Mouse (Mus musculus) midbrain, embryonic 16.5 days (tissue): ENCODE measurements around the gene Gba2. TPM values are rescaled to one million over a fixed set of nuclear protein-coding genes. Genes with fewer than 3 reads are reported as not detected.

ENCODE experiments used
- ATAC-seq: fragments of 200-750 bp; cut with Nextera tagmentation; 2 replicates; pipeline ENCODE4 v1.8.0; 2017; ENCODE audit warnings: moderate TSS enrichment
- H3K27ac ChIP-seq: fragments of 300-500 bp; sonication (generic); 2 replicates; pipeline ENCODE4 v1.5.1; 2014; ENCODE audit warnings: mild to moderate bottlenecking, low read length, mixed read lengths
- H3K27me3 ChIP-seq: fragments of 300-500 bp; sonication (generic); 2 replicates; pipeline ENCODE4 v1.6.1; 2014; ENCODE audit warnings: low read depth, low read length, mixed read lengths; ENCODE audit not compliant: control insufficient read depth, insufficient read depth
- H3K36me3 ChIP-seq: fragments of 300-500 bp; sonication (generic); 2 replicates; pipeline ENCODE4 v1.6.1; 2014; ENCODE audit warnings: mild to moderate bottlenecking, low read length, moderate library complexity, mixed read lengths; ENCODE audit not compliant: control insufficient read depth, insufficient read depth
- H3K4me1 ChIP-seq: fragments of 300-500 bp; sonication (generic); 2 replicates; pipeline ENCODE4 v1.6.1; 2014; ENCODE audit warnings: mild to moderate bottlenecking, low read length, mixed read lengths; ENCODE audit not compliant: control insufficient read depth, insufficient read depth
- H3K4me2 ChIP-seq: fragments of 300-500 bp; sonication (generic); 2 replicates; pipeline ENCODE4 v1.6.1; 2014; ENCODE audit warnings: mild to moderate bottlenecking, low read length, mixed read lengths
- H3K4me3 ChIP-seq: fragments of 300-500 bp; sonication (generic); 2 replicates; pipeline ENCODE4 v1.5.1; 2014; ENCODE audit warnings: low read depth, mild to moderate bottlenecking, low read length, moderate library complexity, mixed read lengths
- H3K9ac ChIP-seq: fragments of 300-500 bp; sonication (generic); 2 replicates; pipeline ENCODE4 v1.6.1; 2014; ENCODE audit warnings: low read depth, low read length, mixed read lengths
- H3K9me3 ChIP-seq: fragments of 300-500 bp; sonication (generic); replicated peaks from 2 replicates; pipeline ENCODE4 v1.6.1; 2014; ENCODE audit warnings: mild to moderate bottlenecking, low read length, mixed read lengths; ENCODE audit not compliant: control insufficient read depth, poor library complexity, severe bottlenecking
- WGBS: fragments of 180-500 bp; shearing (Covaris S2); extraction: QIAGEN DNeasy Blood & Tissue Kit; methylation state at CpG from one replicate; pipeline ENCODE4 v1.1.7; 2014; 5-methylcytosine and 5-hydroxymethylcytosine counted together
- polyA plus RNA-seq: library from polyadenylated mRNA; unstranded; fragments of >200 nt; fragmentation: Nextera tagmentation; extraction: Ambion mirVana; gene quantifications from 2 replicates; pipeline ENCODE4 v1.2.1, GENCODE M21; 2015

The Gba2 gene
- polyA plus RNA-seq, 1 experiment from 2014 or later, result 61.9 TPM

- no peak for ATAC-seq
- WGBS, result 90% methylated on average over 4 of the region's 4 CpGs
- Histone ChIP-seq H3K4me3 (no peak overlapping the region), H3K9me3 (no peaks in the 10 kb centered on the region), H3K27ac (no peak overlapping the region), H3K4me2 (no peak overlapping the region), H3K36me3 (peaks cover 27% of the 10 kb centered on the region), H3K4me1 (peaks cover 34% of the 10 kb centered on the region), H3K9ac (no peak overlapping the region), H3K27me3 (no peaks in the 10 kb centered on the region)
Observed at GRCm38 (mm10) chr4:43573561-43573960, 5.1 kb downstream of the Gba2 start.

- 85% methylated on average over 6 of the region's 6 CpGs for WGBS
- ATAC-seq, result no peak
- Histone ChIP-seq H3K9ac (no peak overlapping the region), H3K4me2 (no peak overlapping the region), H3K9me3 (no peaks in the 10 kb centered on the region), H3K4me1 (peaks cover 21% of the 10 kb centered on the region), H3K36me3 (peaks cover 44% of the 10 kb centered on the region), H3K27me3 (no peaks in the 10 kb centered on the region), H3K27ac (no peak overlapping the region), H3K4me3 (no peak overlapping the region)
Observed at GRCm38 (mm10) chr4:43571395-43572045, 7.2 kb downstream of the Gba2 start.

DNA sequence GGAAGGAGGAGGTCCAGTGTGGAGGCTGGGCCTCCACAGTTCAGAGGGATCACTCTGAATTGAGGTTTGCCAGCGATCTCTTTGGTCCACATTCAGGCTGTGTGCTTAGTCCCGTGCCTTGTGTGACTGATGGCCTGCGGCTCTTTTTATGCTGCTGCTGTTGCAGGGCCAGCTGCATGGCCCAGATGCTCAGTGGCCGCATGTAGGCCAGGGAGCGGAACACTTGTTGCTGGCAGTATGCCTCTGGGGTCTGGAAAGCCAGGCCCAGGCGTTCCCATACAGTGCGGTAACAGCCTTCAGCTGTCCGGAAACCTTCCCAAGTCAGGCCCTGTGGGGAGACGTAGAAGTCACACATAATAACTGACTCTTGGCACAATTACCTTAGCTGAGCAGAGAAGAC lies 11.5 kb downstream of the Gba2 start:
- H3K4me3 ChIP-seq, result no peak overlapping the region
- no peak overlapping the region for H3K4me2 ChIP-seq
- no peak for ATAC-seq
- no peaks in the 10 kb centered on the region for H3K27me3 ChIP-seq
- H3K9me3 ChIP-seq, result no peaks in the 10 kb centered on the region
- H3K9ac ChIP-seq, result no peak overlapping the region
- no peak overlapping the region for H3K27ac ChIP-seq
- peaks cover 13% of the 10 kb centered on the region for H3K4me1 ChIP-seq
- WGBS, result 94% methylated on average over 9 of the region's 9 CpGs
- H3K36me3 ChIP-seq, result peaks cover 56% of the 10 kb centered on the region

- Histone ChIP-seq H3K9me3 (no peaks in the 10 kb centered on the region), H3K9ac (no peak overlapping the region), H3K4me3 (no peak overlapping the region), H3K4me1 (peaks cover 32% of the 10 kb centered on the region), H3K27me3 (no peaks in the 10 kb centered on the region), H3K36me3 (peaks cover 34% of the 10 kb centered on the region), H3K27ac (no peak overlapping the region), H3K4me2 (no peak overlapping the region)
- 54% methylated on average over 2 of the region's 2 CpGs for WGBS
- no peak for ATAC-seq
Observed at GRCm38 (mm10) chr4:43564231-43564630, 14.4 kb downstream of the Gba2 start.

GRCm38 (mm10) chr4:43563601-43563875 lies 15.1 kb downstream of the Gba2 start:
- ATAC-seq, result no peak
- H3K4me3 ChIP-seq, result peak overlapping the region; percentile 62
- no peaks in the 10 kb centered on the region for H3K9me3 ChIP-seq
- H3K27me3 ChIP-seq, result no peaks in the 10 kb centered on the region
- H3K36me3 ChIP-seq, result peaks cover 31% of the 10 kb centered on the region
- H3K9ac ChIP-seq, result peak overlapping the region; percentile 86
- H3K27ac ChIP-seq, result no peak overlapping the region
- peak overlapping the region; percentile 87 for H3K4me2 ChIP-seq
- WGBS, result 91% methylated on average over 4 of the region's 4 CpGs
- peaks cover 38% of the 10 kb centered on the region for H3K4me1 ChIP-seq

DNA sequence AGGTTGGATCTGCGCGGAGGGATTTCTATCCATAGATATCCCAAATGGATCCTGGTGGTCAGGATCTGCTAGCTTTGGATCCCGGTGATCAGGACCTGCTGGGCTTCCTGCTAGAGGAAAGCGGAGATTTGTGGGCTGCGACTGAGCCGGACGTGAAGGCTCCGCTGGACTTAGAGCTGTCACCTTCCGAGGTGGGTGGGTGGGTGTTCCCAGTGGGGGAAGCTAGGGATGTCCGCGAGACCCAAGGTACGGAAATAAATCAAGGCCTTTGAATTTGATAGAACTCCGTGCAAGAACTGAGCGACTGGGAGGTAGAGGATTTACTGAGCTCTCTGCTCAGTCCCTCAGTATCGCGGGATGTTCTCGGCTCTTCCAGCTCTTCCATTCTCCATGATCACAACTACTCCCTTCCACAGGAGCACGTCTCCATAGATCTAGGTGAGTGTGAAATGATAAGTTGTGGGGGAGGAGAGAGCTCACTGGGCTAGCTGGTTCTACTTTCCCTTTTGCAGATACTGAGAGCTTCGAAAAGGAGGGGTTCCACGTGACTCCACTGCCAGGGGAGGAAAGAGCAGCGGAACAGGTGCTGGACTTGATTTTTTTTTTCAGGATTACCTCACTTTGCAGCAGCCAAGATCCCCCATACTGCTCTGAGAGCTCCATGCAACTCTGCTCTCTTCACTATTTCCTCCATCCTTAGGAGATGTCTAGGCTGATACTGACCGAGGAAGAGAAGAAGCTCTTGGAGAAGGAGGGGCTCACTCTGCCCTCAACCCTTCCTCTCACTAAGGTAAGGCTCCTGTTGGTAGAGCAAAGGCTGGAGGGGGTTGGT lies 15.7 kb downstream of the Gba2 start:
- peaks cover 26% of the 10 kb centered on the region for H3K36me3 ChIP-seq
- no peaks in the 10 kb centered on the region for H3K9me3 ChIP-seq
- peaks cover 43% of the 10 kb centered on the region for H3K4me1 ChIP-seq
- H3K9ac ChIP-seq, result peak overlapping the region; percentile 86
- peak overlapping the region; percentile 95 for H3K27ac ChIP-seq
- H3K27me3 ChIP-seq, result no peaks in the 10 kb centered on the region
- peak; percentile 21 for ATAC-seq
- H3K4me3 ChIP-seq, result peak overlapping the region; percentile 62
- 5% methylated on average over 22 of the region's 22 CpGs for WGBS
- H3K4me2 ChIP-seq, result peak overlapping the region; percentile 87

GRCm38 (mm10) chr4:43561997-43562768 lies 16.5 kb downstream of the Gba2 start, which contains the start of the genes Creb3 and Tln1:
TSS of gene Creb3 (plus strand) at chr4:43562332.
TSS of gene Tln1 (minus strand) at chr4:43562691.
- Histone ChIP-seq H3K4me2 (peak within 1 kb of the TSS; percentile 87), H3K27me3 (no peaks in the 10 kb centered on the region), H3K9ac (peak within 1 kb of the TSS; percentile 86), H3K9me3 (no peaks in the 10 kb centered on the region), H3K36me3 (peaks cover 21% of the 10 kb centered on the region), H3K4me3 (peak within 1 kb of the TSS; percentile 62), H3K4me1 (peaks cover 45% of the 10 kb centered on the region), H3K27ac (peak within 1 kb of the TSS; percentile 95)
- WGBS, result under 1% methylated on average over 62 of the region's 62 CpGs
- peak; percentile 97 for ATAC-seq

DNA sequence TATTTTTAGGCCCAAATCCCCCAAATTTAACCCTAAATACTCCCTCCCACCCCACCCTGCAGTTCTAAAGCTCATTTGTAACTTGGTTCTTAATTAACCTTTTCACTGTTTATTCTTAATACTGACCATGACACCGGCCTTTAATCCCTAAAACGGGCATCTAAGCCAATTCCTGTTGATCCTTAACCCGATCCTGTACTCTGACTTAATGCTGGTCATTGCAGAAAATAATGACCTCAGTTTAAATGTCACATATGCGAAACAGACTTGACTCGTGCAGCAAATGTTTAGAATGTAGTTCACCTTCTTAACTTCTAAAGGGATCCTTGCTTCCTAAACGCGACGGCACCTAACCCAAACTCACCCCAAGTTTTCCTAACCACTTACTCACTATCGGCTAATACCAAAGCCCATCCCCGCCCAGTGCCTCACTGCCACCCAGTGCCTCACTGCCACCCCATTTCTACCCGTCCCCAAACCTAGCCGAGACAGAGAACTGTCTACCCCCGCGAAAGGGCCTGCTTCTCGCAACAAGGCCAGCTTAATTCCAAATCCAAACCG lies 17.2 kb downstream of the Gba2 start:
- Histone ChIP-seq H3K27me3 (no peaks in the 10 kb centered on the region), H3K4me1 (peaks cover 45% of the 10 kb centered on the region), H3K4me3 (peak overlapping the region; percentile 62), H3K9ac (peak overlapping the region; percentile 86), H3K9me3 (no peaks in the 10 kb centered on the region), H3K27ac (peak overlapping the region; percentile 95), H3K36me3 (peaks cover 14% of the 10 kb centered on the region), H3K4me2 (peak overlapping the region; percentile 77)
- ATAC-seq, result peak; percentile 34; the same call in 1 of the 2 replicates
- WGBS, result 2% methylated on average over 16 of the region's 16 CpGs
